Mouse (Mus musculus): ENCODE data around the gene Cd3g. TPM values are rescaled to one million over a fixed set of nuclear protein-coding genes. Genes with fewer than 3 reads are reported as not detected.

Cd3g gene
- polyA plus RNA-seq (2015; fragmentation: Nextera tagmentation; extraction: Ambion mirVana), result 1.8 and 3.4 TPM in 2 replicates

GRCm38 (mm10) chr9:44980242-44980641 is at the start of gene Cd3g:
Gene Cd3g, minus strand, starts transcription at chr9:44980431.

GRCm38 (mm10) chr9:45009180-45010078 is 29.2 kb upstream of the Cd3g start, which contains the start of gene Cd3e:
Gene Cd3e, minus strand, starts transcription at chr9:45009627.

GRCm38 (mm10) chr9:44981676-44982075 is 1.4 kb upstream of the Cd3g start, which contains the start of gene Cd3d:
Gene Cd3d, plus strand, starts transcription at chr9:44981786.

GRCm38 (mm10) chr9:44965126-44965832 is 15.0 kb downstream of the Cd3g start, which contains the start of gene Ube4a:
Gene Ube4a, minus strand, starts transcription at chr9:44965600.

GRCm38 (mm10) chr9:44920374-44921122 is 59.7 kb downstream of the Cd3g start, which contains the start of gene Atp5l:
Gene Atp5l, minus strand, starts transcription at chr9:44920742.

Other genes starting within 250 kb of the Cd3g start
- 4.4 and 7.2 TPM in 2 replicates for gene Phldb1, start 245.2 kb downstream of the Cd3g start, polyA plus RNA-seq (2015; fragmentation: Nextera tagmentation; extraction: Ambion mirVana)
- gene Arcn1, start 212.6 kb downstream of the Cd3g start, polyA plus RNA-seq (2015; fragmentation: Nextera tagmentation; extraction: Ambion mirVana), result 57.4 and 64.7 TPM in 2 replicates
- gene Ift46, start 212.5 kb downstream of the Cd3g start, polyA plus RNA-seq (2015; fragmentation: Nextera tagmentation; extraction: Ambion mirVana), result 24.8 and 31.0 TPM in 2 replicates
- 0.15 and 0.20 TPM in 2 replicates for gene Tmem25, start 181.1 kb downstream of the Cd3g start, polyA plus RNA-seq (2015; fragmentation: Nextera tagmentation; extraction: Ambion mirVana)
- 0.29 and 0.34 TPM in 2 replicates for gene Ttc36, start 177.4 kb downstream of the Cd3g start, polyA plus RNA-seq (2015; fragmentation: Nextera tagmentation; extraction: Ambion mirVana)
- gene Kmt2a, start 99.1 kb downstream of the Cd3g start, polyA plus RNA-seq (2015; fragmentation: Nextera tagmentation; extraction: Ambion mirVana), result 6.8 and 7.2 TPM in 2 replicates
- 750 and 762 TPM in 2 replicates for gene Atp5l, start 59.7 kb downstream of the Cd3g start, polyA plus RNA-seq (2015; fragmentation: Nextera tagmentation; extraction: Ambion mirVana)
- 10.6 and 11.0 TPM in 2 replicates for gene Ube4a, start 14.8 kb downstream of the Cd3g start, polyA plus RNA-seq (2015; fragmentation: Nextera tagmentation; extraction: Ambion mirVana)
- gene Cd3d, start 1.4 kb upstream of the Cd3g start, polyA plus RNA-seq (2015; fragmentation: Nextera tagmentation; extraction: Ambion mirVana), result 4.1 and 4.5 TPM in 2 replicates
- 0.52 and 0.79 TPM in 2 replicates for gene Cd3e, start 29.2 kb upstream of the Cd3g start, polyA plus RNA-seq (2015; fragmentation: Nextera tagmentation; extraction: Ambion mirVana)
- gene Mpzl2, start 59.4 kb upstream of the Cd3g start, polyA plus RNA-seq (2015; fragmentation: Nextera tagmentation; extraction: Ambion mirVana), result 0.42 and 0.55 TPM in 2 replicates
- gene Mpzl3, start 74.8 kb upstream of the Cd3g start, polyA plus RNA-seq (2015; fragmentation: Nextera tagmentation; extraction: Ambion mirVana), result 0.70 and 1.1 TPM in 2 replicates
- 10.2 and 10.3 TPM in 2 replicates for gene Jaml, start 98.8 kb upstream of the Cd3g start, polyA plus RNA-seq (2015; fragmentation: Nextera tagmentation; extraction: Ambion mirVana)
- 0.38 and 0.42 TPM in 2 replicates for gene Scn2b, start 137.4 kb upstream of the Cd3g start, polyA plus RNA-seq (2015; fragmentation: Nextera tagmentation; extraction: Ambion mirVana)
- gene Scn4b, start 158.0 kb upstream of the Cd3g start, polyA plus RNA-seq (2015; fragmentation: Nextera tagmentation; extraction: Ambion mirVana), result 0.19 and 0.24 TPM in 2 replicates
- 0.28 and 0.34 TPM in 2 replicates for gene BC049352, start 201.6 kb upstream of the Cd3g start, polyA plus RNA-seq (2015; fragmentation: Nextera tagmentation; extraction: Ambion mirVana)
- gene Tmprss4, start 223.7 kb upstream of the Cd3g start, polyA plus RNA-seq (2015; fragmentation: Nextera tagmentation; extraction: Ambion mirVana), result 0.12 TPM in 1 of 2 replicates, not detected in the other